Mouse (Mus musculus): ENCODE data around the gene Gm29609. TPM values are rescaled to one million over a fixed set of nuclear protein-coding genes. Genes with fewer than 3 reads are reported as not detected.
"Not testable (repeated sequence)": the region's sequence is repeated elsewhere in the genome, so short reads cannot be mapped to it uniquely, and the experiment has no call there.

Gene Gm29609
- total RNA-seq (2021), result 1 to 10 TPM; 3.5 to 3.8 TPM

- intact Hi-C loops (cut with DNase I), result loop anchor here (1.0 kb wide), 1 partner anchor 13 kb away; the partner anchor contains the start of genes Eif2b4 and Snx17
- peak; percentile 96 to 99 for DNase-seq (ENCODE audit: low spot score in 2 of 2)
Measured at GRCm38 (mm10) chr5:31179766-31180630, at the start of gene Gm29609, which contains the start of gene Gtf3c2. Gene Gm29609, minus strand, starts transcription at chr5:31179911. Gene Gtf3c2, minus strand, starts transcription at chr5:31180144.

GRCm38 (mm10) chr5:31226641-31227040, 46.9 kb upstream of the Gm29609 start:
- no peak for DNase-seq (ENCODE audit: low spot score in 2 of 2)
- intact Hi-C loops (cut with DNase I), result no loop called here

- intact Hi-C loops (cut with DNase I), result loop anchor here (5.0 kb wide), 1 partner anchor 230 kb away; the partner anchor contains the start of gene Zfp512
- DNase-seq (ENCODE audit: low spot score in 2 of 2), result no peak
Measured at GRCm38 (mm10) chr5:31222696-31223095, 43.0 kb upstream of the Gm29609 start.

- intact Hi-C loops (cut with DNase I), result loop anchor here (1.0 to 5.0 kb wide), 4 partner anchors 19 to 231 kb away; partner anchors contain the start of genes Ift172, Nrbp1 and Zfp512
- peak; percentile 23 to 47 for DNase-seq (ENCODE audit: low spot score in 2 of 2)
Measured at GRCm38 (mm10) chr5:31221304-31221945, 41.7 kb upstream of the Gm29609 start.

GRCm38 (mm10) chr5:31220448-31221303, 41.0 kb upstream of the Gm29609 start, which contains the start of gene Ppm1g:
Gene Ppm1g, minus strand, starts transcription at chr5:31220687.
- intact Hi-C loops (cut with DNase I), result loop anchor here (1.0 to 5.0 kb wide), 4 partner anchors 20 to 232 kb away; partner anchors contain the start of genes Ift172, Nrbp1 and Zfp512
- DNase-seq (ENCODE audit: low spot score in 2 of 2), result peak; percentile 96

- DNase-seq (ENCODE audit: low spot score in 2 of 2), result peak; percentile 55 to 57
- intact Hi-C loops (cut with DNase I), result loop anchor here (2.0 to 5.0 kb wide), 3 partner anchors 71 to 232 kb away; partner anchors contain the start of genes Ift172 and Zfp512
Measured at GRCm38 (mm10) chr5:31219911-31220447, 40.3 kb upstream of the Gm29609 start.

GRCm38 (mm10) chr5:31219474-31219873, 39.8 kb upstream of the Gm29609 start:
- intact Hi-C loops (cut with DNase I), result no loop called here
- DNase-seq (ENCODE audit: low spot score in 2 of 2), result no peak

GRCm38 (mm10) chr5:31219070-31219469, 39.4 kb upstream of the Gm29609 start:
- DNase-seq (ENCODE audit: low spot score in 2 of 2), result no peak
- intact Hi-C loops (cut with DNase I), result no loop called here

- intact Hi-C loops (cut with DNase I), result no loop called here
- DNase-seq (ENCODE audit: low spot score in 2 of 2), result no peak
Measured at GRCm38 (mm10) chr5:31218294-31218693, 38.6 kb upstream of the Gm29609 start.

- DNase-seq (ENCODE audit: low spot score in 2 of 2); intact Hi-C loops (cut with DNase I): not testable (repeated sequence)
Measured at GRCm38 (mm10) chr5:31216554-31216953, 36.8 kb upstream of the Gm29609 start.

- intact Hi-C loops (cut with DNase I), result no loop called here
- DNase-seq (ENCODE audit: low spot score in 2 of 2), result no peak
Measured at GRCm38 (mm10) chr5:31204421-31204820, 24.7 kb upstream of the Gm29609 start.

- intact Hi-C loops (cut with DNase I), result no loop called here
- no peak for DNase-seq (ENCODE audit: low spot score in 2 of 2)
Measured at GRCm38 (mm10) chr5:31203866-31204265, 24.2 kb upstream of the Gm29609 start.

GRCm38 (mm10) chr5:31202933-31203332, 23.2 kb upstream of the Gm29609 start:
- DNase-seq (ENCODE audit: low spot score in 2 of 2), result no peak
- intact Hi-C loops (cut with DNase I), result no loop called here

- intact Hi-C loops (cut with DNase I), result loop anchor here (1.0 kb wide), 1 partner anchor 9 kb away; the partner anchor contains the start of genes Eif2b4 and Snx17
- DNase-seq (ENCODE audit: low spot score in 2 of 2), result peak; percentile 97 to 100
Measured at GRCm38 (mm10) chr5:31201742-31202590, 22.3 kb upstream of the Gm29609 start, which contains the start of gene Zfp513. Gene Zfp513, minus strand, starts transcription at chr5:31202303.

- DNase-seq (ENCODE audit: low spot score in 2 of 2), result no peak
Measured at GRCm38 (mm10) chr5:31201042-31201741, 21.5 kb upstream of the Gm29609 start.

GRCm38 (mm10) chr5:31200327-31200768, 20.6 kb upstream of the Gm29609 start:
- intact Hi-C loops (cut with DNase I), result no loop called here
- no peak for DNase-seq (ENCODE audit: low spot score in 2 of 2)

More at GRCm38 (mm10) chr5:31201042-31201741, 21.5 kb upstream of the Gm29609 start:
- intact Hi-C loops (cut with DNase I), result loop anchor here (1.0 kb wide), 1 partner anchor 8 kb away; the partner anchor contains the start of genes Eif2b4 and Snx17

- intact Hi-C loops (cut with DNase I), result loop anchor here (10.0 kb wide), 1 partner anchor 245 kb away; no protein-coding TSS in a partner anchor
- no peak for DNase-seq (ENCODE audit: low spot score in 2 of 2)
Measured at GRCm38 (mm10) chr5:31199893-31200292, 20.2 kb upstream of the Gm29609 start.

Data from left cerebral cortex, postnatal 25 days (tissue).